Mouse (Mus musculus) MEL (cell line): ENCODE measurements around the gene Robo1. TPM values are rescaled to one million over a fixed set of nuclear protein-coding genes. Genes with fewer than 3 reads are reported as not detected.

ENCODE experiments used
- DNase-seq: peaks from one replicate; pipeline ENCODE4 v3.0.0; 2011; ENCODE audit warnings: low read depth, low spot score
- H3K27ac ChIP-seq: 2 replicates; pipeline ENCODE4 v1.5.1; 2012; ENCODE audit warnings: low read depth, mild to moderate bottlenecking, control low read depth, low read length, moderate library complexity; ENCODE audit not compliant: control insufficient read depth
- H3K27me3 ChIP-seq, 2 experiments: fragments of 150-350 bp in 1 of 2; sonication (generic) in 1 of 2; 2 replicates each; pipeline ENCODE4 v1.6.1; 2012; ENCODE audit warnings: low read length in 2 of 2, mild to moderate bottlenecking in 2 of 2, improper control_type of control experiment in 1 of 2, moderate library complexity in 1 of 2; ENCODE audit not compliant: insufficient read depth in 2 of 2, control insufficient read depth in 1 of 2
- H3K36me3 ChIP-seq, 2 experiments: 2 replicates each; pipeline ENCODE4 v1.6.1; 2012 to 2014; ENCODE audit warnings: low read length in 2 of 2, improper control_type of control experiment in 1 of 2, inconsistent platforms in 1 of 2, mild to moderate bottlenecking in 1 of 2; ENCODE audit not compliant: insufficient read depth in 2 of 2, control insufficient read depth in 1 of 2
- H3K4me1 ChIP-seq, 2 experiments: fragments of 150-350 bp in 1 of 2; sonication (generic) in 1 of 2; 2 replicates each; pipeline ENCODE4 v1.6.1; 2012; ENCODE audit warnings: low read length in 2 of 2, improper control_type of control experiment in 1 of 2, mild to moderate bottlenecking in 1 of 2; ENCODE audit not compliant: insufficient read depth in 2 of 2, control insufficient read depth in 1 of 2
- H3K4me3 ChIP-seq, 2 experiments: fragments of 150-350 bp in 1 of 2; sonication (generic) in 1 of 2; 2 replicates each; pipeline ENCODE4 v1.5.1; 2012; ENCODE audit warnings: low read depth in 2 of 2, low read length in 2 of 2, mild to moderate bottlenecking in 2 of 2, moderate library complexity in 2 of 2, control low read depth in 1 of 2, improper control_type of control experiment in 1 of 2; ENCODE audit not compliant: control insufficient read depth in 1 of 2, insufficient read depth in 1 of 2
- H3K79me2 ChIP-seq: 2 replicates; pipeline ENCODE4 v1.6.1; 2012; ENCODE audit warnings: mild to moderate bottlenecking, low read length, moderate library complexity; ENCODE audit not compliant: control insufficient read depth, poor library complexity, insufficient read depth
- H3K9ac ChIP-seq: 2 replicates; pipeline ENCODE4 v1.6.1; 2012; ENCODE audit warnings: low read depth, mild to moderate bottlenecking, control low read depth, low read length, moderate library complexity; ENCODE audit not compliant: control insufficient read depth, poor library complexity, severe bottlenecking
- H3K9me3 ChIP-seq: fragments of 150-350 bp; sonication (generic); replicated peaks from 2 replicates; pipeline ENCODE4 v1.6.1; 2012; ENCODE audit warnings: mild to moderate bottlenecking, low read length, improper control_type of control experiment, moderate library complexity; ENCODE audit not compliant: insufficient read depth
- CHD1 ChIP-seq: IDR thresholded peaks from 2 replicates; pipeline ENCODE4 v1.6.1; 2012; ENCODE audit warnings: low read depth, mild to moderate bottlenecking, inconsistent platforms, low read length, improper control_type of control experiment
- CHD2 ChIP-seq: IDR thresholded peaks from 2 replicates; pipeline ENCODE4 v1.6.1; 2011; ENCODE audit warnings: low read length, improper control_type of control experiment
- CTCF ChIP-seq, 3 experiments: IDR thresholded peaks in 2 of 3; conservative IDR thresholded peaks in 1 of 3; 2 replicates each; pipeline ENCODE4 v1.5.1; 2011 to 2012; ENCODE audit warnings: low read length in 3 of 3, low read depth in 2 of 3, mild to moderate bottlenecking in 2 of 3, improper control_type of control experiment in 1 of 3, inconsistent platforms in 1 of 3, mixed read lengths in 1 of 3, moderate library complexity in 1 of 3; ENCODE audit not compliant: control insufficient read depth in 1 of 3, insufficient read depth in 1 of 3, poor library complexity in 1 of 3, severe bottlenecking in 1 of 3
- ELF1 ChIP-seq: IDR thresholded peaks from 2 replicates; pipeline ENCODE4 v1.6.1; 2014; ENCODE audit warnings: low read depth, mild to moderate bottlenecking, inconsistent platforms, low read length, improper control_type of control experiment, moderate library complexity
- EP300 ChIP-seq, 2 experiments: IDR thresholded peaks; 2 replicates each; pipeline ENCODE4 v1.6.1; 2011; ENCODE audit warnings: improper control_type of control experiment in 2 of 2, low read length in 2 of 2, low read depth in 1 of 2, mild to moderate bottlenecking in 1 of 2
- GABPA ChIP-seq: IDR thresholded peaks from 2 replicates; pipeline ENCODE4 v1.6.1; 2012; ENCODE audit warnings: low read depth, mild to moderate bottlenecking, inconsistent platforms, low read length, improper control_type of control experiment, moderate library complexity
- MAFK ChIP-seq: IDR thresholded peaks from 2 replicates; pipeline ENCODE4 v1.6.1; 2011; ENCODE audit warnings: low read depth, mild to moderate bottlenecking, low read length, improper control_type of control experiment, borderline replicate concordance
- MAZ ChIP-seq: IDR thresholded peaks from 2 replicates; pipeline ENCODE4 v1.6.1; 2012; ENCODE audit warnings: low read depth, mild to moderate bottlenecking, inconsistent platforms, low read length, improper control_type of control experiment
- MYC ChIP-seq: IDR thresholded peaks from 2 replicates; pipeline ENCODE4 v1.6.1; 2011; ENCODE audit warnings: low read depth, mild to moderate bottlenecking, low read length, improper control_type of control experiment, moderate library complexity
- NRF1 ChIP-seq: IDR thresholded peaks from 2 replicates; pipeline ENCODE4 v1.6.1; 2014; ENCODE audit warnings: low read depth, mild to moderate bottlenecking, inconsistent platforms, low read length, improper control_type of control experiment, moderate library complexity; ENCODE audit not compliant: poor library complexity, insufficient read depth, severe bottlenecking
- POLR2A ChIP-seq, 2 experiments: IDR thresholded peaks; 2 replicates each; pipeline ENCODE4 v1.6.1; 2011 to 2012; ENCODE audit warnings: low read length in 2 of 2, mild to moderate bottlenecking in 2 of 2, control low read depth in 1 of 2, improper control_type of control experiment in 1 of 2, low read depth in 1 of 2, moderate library complexity in 1 of 2; ENCODE audit not compliant: control insufficient read depth in 1 of 2, insufficient read depth in 1 of 2, poor library complexity in 1 of 2
- POLR2AphosphoS2 ChIP-seq: IDR thresholded peaks from 2 replicates; pipeline ENCODE4 v1.6.1; 2011; ENCODE audit warnings: low read length, improper control_type of control experiment
- RCOR1 ChIP-seq: IDR thresholded peaks from 2 replicates; pipeline ENCODE4 v1.6.1; 2012; ENCODE audit warnings: low read depth, mild to moderate bottlenecking, inconsistent platforms, low read length, improper control_type of control experiment
- SIN3A ChIP-seq: IDR thresholded peaks from 2 replicates; pipeline ENCODE4 v1.6.1; 2012; ENCODE audit warnings: low read length, improper control_type of control experiment, inconsistent platforms
- TAL1 ChIP-seq: IDR thresholded peaks from 2 replicates; pipeline ENCODE4 v1.6.1; 2012; ENCODE audit warnings: mild to moderate bottlenecking, inconsistent platforms, low read length, moderate library complexity, mixed read lengths
- TBP ChIP-seq: IDR thresholded peaks from 2 replicates; pipeline ENCODE4 v1.8.0; 2011; ENCODE audit warnings: low read depth, low read length, improper control_type of control experiment
- UBTF ChIP-seq: IDR thresholded peaks from 2 replicates; pipeline ENCODE4 v1.6.1; 2012; ENCODE audit warnings: low read depth, mild to moderate bottlenecking, inconsistent platforms, low read length, improper control_type of control experiment, moderate library complexity, borderline replicate concordance; ENCODE audit not compliant: insufficient read depth
- USF1 ChIP-seq: IDR thresholded peaks from 2 replicates; pipeline ENCODE4 v1.6.1; 2014; ENCODE audit warnings: low read depth, mild to moderate bottlenecking, inconsistent platforms, low read length, improper control_type of control experiment, moderate library complexity
- USF2 ChIP-seq, 2 experiments: IDR thresholded peaks; 2 replicates each; pipeline ENCODE4 v1.6.1; 2011 to 2012; ENCODE audit warnings: improper control_type of control experiment in 2 of 2, low read length in 2 of 2, borderline replicate concordance in 1 of 2, inconsistent platforms in 1 of 2, low read depth in 1 of 2, mild to moderate bottlenecking in 1 of 2; ENCODE audit not compliant: insufficient read depth in 1 of 2
- polyA plus RNA-seq, 2 experiments: library from polyadenylated mRNA; stranded (reverse) in 1 of 2; unstranded in 1 of 2; fragments of >175 nt in 1 of 2; fragments of >200 nt in 1 of 2; gene quantifications; 2 replicates each; pipeline versions ENCODE4 v1.2.1 to v1.2.4; 2012; ENCODE audit warnings: low replicate concordance in 2 of 2, low read depth in 1 of 2; ENCODE audit not compliant: insufficient read length in 2 of 2, insufficient read depth in 1 of 2, missing spikeins in 1 of 2
- total RNA-seq: library from RNA; depleted of rRNA; stranded (reverse); fragments of 300-350 nt; gene quantifications from 2 replicates; pipeline ENCODE4 v1.2.3, GENCODE M21; 2012

Gene Robo1
- total and polyA plus RNA-seq, 3 experiments = not detected

GRCm38 (mm10) chr16:72839031-72839430 is 530.9 kb downstream of the Robo1 start:
- Histone ChIP-seq H3K27me3 (no peaks in the 10 kb centered on the region), H3K4me3 (no peak overlapping the region), H3K9me3 (no peaks in the 10 kb centered on the region; the same call in 1 of the 2 replicates), H3K79me2 (no peaks in the 10 kb centered on the region)
- no peak for DNase-seq
- TF ChIP-seq TBP (no peak), CTCF (IDR thresholded peaks at IDR 0.05 in 2 of 3, conservative IDR thresholded peaks at IDR 0.05 in 1 of 3; ENCODE audit: control insufficient read depth in 1 of 3, insufficient read depth in 1 of 3, low read depth in 2 of 3, low read length in 3 of 3, poor library complexity in 1 of 3, severe bottlenecking in 1 of 3) (no peak), USF1 (no peak), POLR2A (IDR thresholded peaks at IDR 0.05; ENCODE audit: control insufficient read depth in 1 of 2, insufficient read depth in 1 of 2, low read depth in 1 of 2, low read length in 2 of 2, poor library complexity in 1 of 2) (no peak), CHD2 (no peak), UBTF (no peak), TAL1 (no peak)
- TF ChIP-seq, all 39 proteins: peak for 0
- Histone ChIP-seq H3K4me1 (no peaks in the 10 kb centered on the region), H3K9ac (no peak overlapping the region), H3K36me3 (no peaks in the 10 kb centered on the region), H3K27ac (no peak overlapping the region)

DNA sequence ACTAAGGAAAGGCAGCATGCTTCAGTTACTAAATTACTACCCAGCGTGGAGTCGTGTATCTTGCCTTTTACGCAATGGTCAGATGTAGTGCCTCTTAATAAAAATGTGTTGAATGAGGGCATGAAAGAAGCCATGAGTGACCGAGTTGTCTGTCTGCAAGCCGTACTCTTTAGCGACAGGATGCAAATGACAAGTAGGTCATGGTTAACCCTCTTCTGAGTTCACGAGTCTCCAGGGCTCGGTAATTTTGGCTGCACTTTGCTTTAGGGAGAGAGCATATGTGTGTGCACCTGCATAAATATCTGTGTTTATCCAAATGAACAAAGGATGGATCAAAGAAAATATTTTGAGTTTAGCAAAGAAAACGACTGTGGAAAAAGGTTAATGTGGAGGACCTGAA is 533.0 kb downstream of the Robo1 start:
- no peaks in the 10 kb centered on the region for H3K4me1 ChIP-seq
- TF ChIP-seq UBTF (no peak), RCOR1 (no peak), USF2 (IDR thresholded peaks at IDR 0.05; ENCODE audit: borderline replicate concordance in 1 of 2, insufficient read depth in 1 of 2, low read depth in 1 of 2, low read length in 2 of 2) (no peak), CTCF (IDR thresholded peaks at IDR 0.05 in 2 of 3, conservative IDR thresholded peaks at IDR 0.05 in 1 of 3; ENCODE audit: control insufficient read depth in 1 of 3, insufficient read depth in 1 of 3, low read depth in 2 of 3, low read length in 3 of 3, poor library complexity in 1 of 3, severe bottlenecking in 1 of 3) (no peak), ELF1 (no peak), MAFK (no peak), NRF1 (no peak), MYC (no peak), TAL1 (no peak), CHD1 (no peak), MAZ (no peak), POLR2A (IDR thresholded peaks at IDR 0.05; ENCODE audit: control insufficient read depth in 1 of 2, insufficient read depth in 1 of 2, low read depth in 1 of 2, low read length in 2 of 2, poor library complexity in 1 of 2) (no peak), POLR2AphosphoS2 (no peak), USF1 (no peak), EP300 (IDR thresholded peaks at IDR 0.05; ENCODE audit: low read depth in 1 of 2, low read length in 2 of 2) (no peak), GABPA (no peak), TBP (no peak), SIN3A (no peak), CHD2 (no peak)
- TF ChIP-seq, all 39 proteins: peak for 0
- H3K27me3 ChIP-seq = no peaks in the 10 kb centered on the region
- no peaks in the 10 kb centered on the region; the same call in 1 of the 2 replicates for H3K9me3 ChIP-seq
- no peak for DNase-seq
- no peak overlapping the region for H3K4me3 ChIP-seq
- no peaks in the 10 kb centered on the region for H3K36me3 ChIP-seq
- no peak overlapping the region for H3K27ac ChIP-seq
- no peaks in the 10 kb centered on the region for H3K79me2 ChIP-seq
- no peak overlapping the region for H3K9ac ChIP-seq
